Mouse (Mus musculus) liver, postnatal 0 days (tissue): ENCODE results near the gene Stx8.

Experiments
- CTCF ChIP-seq: sonication (generic); IDR thresholded peaks from 2 replicates; pipeline ENCODE4 v1.5.1; 2016; ENCODE audit warnings: antibody characterized with exemption, low read depth
- EP300 ChIP-seq: IDR thresholded peaks from 2 replicates; pipeline ENCODE4 v1.6.1; 2016; ENCODE audit warnings: antibody characterized with exemption, low read depth, mild to moderate bottlenecking

DNA sequence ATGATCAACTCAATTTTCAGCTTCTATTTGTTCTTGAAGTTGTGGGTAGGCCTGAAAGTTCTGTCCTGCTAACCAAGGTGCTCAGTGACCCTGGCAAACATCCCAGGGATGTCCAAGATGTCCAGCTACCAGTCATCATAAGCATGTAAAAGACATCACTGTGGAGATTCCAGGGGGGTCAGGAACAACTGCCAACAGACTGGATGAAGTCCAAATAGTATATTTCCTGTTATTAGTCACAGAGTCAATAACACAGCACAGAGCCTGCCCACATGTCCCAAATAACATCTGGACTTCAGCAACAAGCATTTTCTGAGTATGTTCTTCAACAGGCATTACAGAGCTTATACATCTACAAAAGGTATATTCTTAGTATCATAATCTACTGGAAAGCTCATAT is 189.8 kb downstream of the Stx8 start:
- no peak for TF ChIP-seq CTCF
- TF ChIP-seq EP300, result no peak
